Mouse (Mus musculus) bone marrow macrophage, adult 2 months (primary cell): ENCODE data around the gene Gm5617.

Experiments
- CTCF ChIP-seq: IDR thresholded peaks from 2 replicates; pipeline ENCODE4 v1.5.1; 2012; ENCODE audit warnings: low read depth, mild to moderate bottlenecking, low read length, moderate library complexity
- POLR2A ChIP-seq: IDR thresholded peaks from 2 replicates; pipeline ENCODE4 v1.6.1; 2012; ENCODE audit warnings: mild to moderate bottlenecking, low read depth, low read length, borderline replicate concordance

DNA sequence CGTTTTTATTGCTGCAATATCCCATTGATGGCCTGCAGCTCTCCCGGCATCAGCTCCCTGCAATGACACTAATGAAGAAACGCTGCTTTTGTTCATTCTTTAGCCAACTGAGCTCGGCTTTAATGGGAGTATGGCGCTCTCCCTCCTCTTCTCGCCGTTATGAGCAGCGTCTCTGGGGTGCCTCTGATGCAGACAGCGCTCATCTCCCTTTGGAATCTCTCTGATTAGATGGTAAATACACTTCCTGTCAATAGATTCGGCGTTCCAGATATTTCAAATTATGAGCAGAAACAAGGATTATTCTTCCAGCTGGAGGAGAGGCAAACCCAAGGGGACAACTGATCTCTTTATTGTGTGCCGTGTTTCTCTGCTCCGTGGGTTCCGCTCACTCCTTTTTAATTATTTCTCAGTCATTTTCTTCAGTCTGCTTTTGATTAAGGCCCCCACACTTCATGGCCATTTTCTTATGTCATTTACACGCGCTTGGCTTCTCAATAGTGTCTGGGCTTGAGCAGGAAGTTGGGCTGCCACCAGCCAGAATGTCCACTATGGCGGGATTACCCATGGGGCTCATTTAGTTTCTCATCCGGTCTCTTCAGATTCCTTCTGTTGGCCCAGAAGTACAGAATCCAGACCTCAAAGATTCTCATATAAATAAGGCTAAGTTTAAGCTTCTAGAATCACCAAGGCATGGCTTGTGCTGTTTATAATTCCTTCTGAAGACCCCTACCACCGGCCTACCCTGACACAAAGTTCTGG is 22.3 kb downstream of the Gm5617 start:
- no peak for TF ChIP-seq POLR2A
- TF ChIP-seq CTCF = no peak
